Mouse (Mus musculus) gastrocnemius, adult 2 months (tissue): ENCODE measurements around the gene Creg2. TPM values are rescaled to one million over a fixed set of nuclear protein-coding genes. Genes with fewer than 3 reads are reported as not detected.

Source experiments
- DNase-seq: peaks from one replicate; pipeline ENCODE4 v3.0.0; 2022
- H3K27ac ChIP-seq: fragments of 200-600 bp; 2 replicates; pipeline ENCODE4 v1.8.1; 2022; ENCODE audit warnings: mild to moderate bottlenecking
- H3K4me3 ChIP-seq: fragments of 200-600 bp; 2 replicates; pipeline ENCODE4 v1.8.1; 2022; ENCODE audit warnings: mild to moderate bottlenecking, moderate library complexity
- CTCF ChIP-seq: fragments of 200-600 bp; IDR thresholded peaks from 2 replicates; pipeline ENCODE4 v1.8.1; 2022; ENCODE audit warnings: antibody characterized with exemption, mild to moderate bottlenecking, moderate library complexity
- intact Hi-C: fragments of 180-260 bp; cut with DNase I; formaldehyde crosslinking; loops from one replicate; pipeline ENCODE4 v1.15.1; 2025
- total RNA-seq, 2 experiments: library from RNA; stranded (reverse); gene quantifications; 2 replicates each; pipeline ENCODE4 v1.2.3; 2021

The Creg2 gene
- total RNA-seq, 2 experiments from 2014 or later: 0.08 TPM; not detected in 1

- no peak overlapping the region for H3K4me3 ChIP-seq
- intact Hi-C loops: no loop called here
These were observed 2.7 kb downstream of the Creg2 start for GRCm38 (mm10) chr1:39648584-39648983.

GRCm38 (mm10) chr1:39645905-39646759, 5.1 kb downstream of the Creg2 start:
- no peak for TF ChIP-seq CTCF
- no peak overlapping the region for H3K4me3 ChIP-seq
- no peak overlapping the region for H3K27ac ChIP-seq
- DNase-seq: no peak
- intact Hi-C loops: no loop called here

More at GRCm38 (mm10) chr1:39648584-39648983, 2.7 kb downstream of the Creg2 start:
- H3K27ac ChIP-seq: no peak overlapping the region
- no peak for DNase-seq
- no peak for TF ChIP-seq CTCF

GRCm38 (mm10) chr1:39644333-39644732, 6.9 kb downstream of the Creg2 start:
- no peak for DNase-seq
- Histone ChIP-seq H3K4me3 (no peak overlapping the region), H3K27ac (no peak overlapping the region)
- TF ChIP-seq CTCF: no peak
- intact Hi-C loops: no loop called here

GRCm38 (mm10) chr1:39641667-39642066, 9.6 kb downstream of the Creg2 start:
- intact Hi-C loops: no loop called here
- Histone ChIP-seq H3K4me3 (no peak overlapping the region), H3K27ac (no peak overlapping the region)
- TF ChIP-seq CTCF: no peak; the same call in 1 of the 2 replicates
- no peak for DNase-seq

GRCm38 (mm10) chr1:39637139-39637538, 14.1 kb downstream of the Creg2 start:
- H3K27ac ChIP-seq: no peak overlapping the region
- DNase-seq: no peak
- H3K4me3 ChIP-seq: no peak overlapping the region
- no peak for TF ChIP-seq CTCF
- intact Hi-C loops: no loop called here

- Histone ChIP-seq H3K4me3 (no peak overlapping the region), H3K27ac (no peak overlapping the region)
- intact Hi-C loops: no loop called here
- no peak for DNase-seq
- TF ChIP-seq CTCF: no peak
These were observed 14.6 kb downstream of the Creg2 start for GRCm38 (mm10) chr1:39636660-39637059.

GRCm38 (mm10) chr1:39636196-39636595, 15.1 kb downstream of the Creg2 start:
- no peak for TF ChIP-seq CTCF
- Histone ChIP-seq H3K4me3 (no peak overlapping the region), H3K27ac (no peak overlapping the region)
- intact Hi-C loops: no loop called here
- DNase-seq: no peak

- DNase-seq: no peak
- TF ChIP-seq CTCF: no peak
- intact Hi-C loops: no loop called here
- Histone ChIP-seq H3K27ac (no peak overlapping the region), H3K4me3 (no peak overlapping the region)
These were observed 22.7 kb downstream of the Creg2 start for GRCm38 (mm10) chr1:39628606-39629005.

- intact Hi-C loops: no loop called here
- no peak for TF ChIP-seq CTCF
These were observed 25.8 kb downstream of the Creg2 start for GRCm38 (mm10) chr1:39625491-39625890.

GRCm38 (mm10) chr1:39623729-39624128, 27.5 kb downstream of the Creg2 start:
- intact Hi-C loops: no loop called here

More at GRCm38 (mm10) chr1:39625491-39625890, 25.8 kb downstream of the Creg2 start:
- Histone ChIP-seq H3K4me3 (no peak overlapping the region), H3K27ac (no peak overlapping the region)
- DNase-seq: no peak

GRCm38 (mm10) chr1:39623106-39623505, 28.2 kb downstream of the Creg2 start:
- intact Hi-C loops: no loop called here
- no peak for TF ChIP-seq CTCF
- no peak for DNase-seq
- H3K27ac ChIP-seq: no peak overlapping the region
- no peak overlapping the region for H3K4me3 ChIP-seq

More at GRCm38 (mm10) chr1:39623729-39624128, 27.5 kb downstream of the Creg2 start:
- no peak for TF ChIP-seq CTCF
- Histone ChIP-seq H3K4me3 (no peak overlapping the region), H3K27ac (no peak overlapping the region)
- no peak for DNase-seq

- Histone ChIP-seq H3K4me3 (no peak overlapping the region), H3K27ac (no peak overlapping the region)
- DNase-seq: no peak
- TF ChIP-seq CTCF: no peak
- intact Hi-C loops: no loop called here
These were observed 32.8 kb downstream of the Creg2 start for GRCm38 (mm10) chr1:39618524-39618923.

- DNase-seq: no peak
- no peak overlapping the region for H3K4me3 ChIP-seq
- H3K27ac ChIP-seq: no peak overlapping the region
- intact Hi-C loops: loop anchor here (2.0 kb wide), 1 partner anchor 35 kb away; the partner anchor contains the start of gene Creg2
- no peak for TF ChIP-seq CTCF
These were observed 35.7 kb downstream of the Creg2 start for GRCm38 (mm10) chr1:39615526-39615925.
